Mouse (Mus musculus) layer of hippocampus, adult 11-12 months (tissue): ENCODE data around the gene Ankrd49.

ENCODE experiments used
- DNase-seq: peaks from one replicate; pipeline ENCODE4 v3.0.0; 2022; ENCODE audit warnings: low spot score

The Ankrd49 gene

GRCm38 (mm10) chr9:14784039-14785002, at the start of gene Ankrd49, which contains the start of gene Mre11a:
Gene Ankrd49 (minus strand): TSS chr9:14784856.
Gene Mre11a (plus strand): TSS chr9:14784654.
- peak; percentile 95 for DNase-seq

GRCm38 (mm10) chr9:14832046-14832445, 47.4 kb upstream of the Ankrd49 start:
- DNase-seq, result no peak

- no peak for DNase-seq
These were observed 43.2 kb upstream of the Ankrd49 start for GRCm38 (mm10) chr9:14827875-14828274.

GRCm38 (mm10) chr9:14824840-14825239, 40.2 kb upstream of the Ankrd49 start:
- no peak for DNase-seq

GRCm38 (mm10) chr9:14821396-14821795, 36.7 kb upstream of the Ankrd49 start:
- no peak for DNase-seq

GRCm38 (mm10) chr9:14810111-14810510, 25.5 kb upstream of the Ankrd49 start:
- DNase-seq, result peak; percentile 8

- no peak for DNase-seq
These were observed 22.1 kb upstream of the Ankrd49 start for GRCm38 (mm10) chr9:14806786-14807185.

- no peak for DNase-seq
These were observed 21.1 kb upstream of the Ankrd49 start for GRCm38 (mm10) chr9:14805714-14806113.

- no peak for DNase-seq
These were observed 2.7 kb upstream of the Ankrd49 start for GRCm38 (mm10) chr9:14787356-14787755.

- no peak for DNase-seq
These were observed 6.3 kb downstream of the Ankrd49 start for GRCm38 (mm10) chr9:14778341-14778740.

- DNase-seq, result no peak
These were observed 10.8 kb downstream of the Ankrd49 start for GRCm38 (mm10) chr9:14773813-14774212.

- DNase-seq, result no peak
These were observed 12.6 kb downstream of the Ankrd49 start for GRCm38 (mm10) chr9:14772074-14772473.

- DNase-seq, result no peak
These were observed 13.7 kb downstream of the Ankrd49 start, which contains the start of gene 1700012B09Rik for GRCm38 (mm10) chr9:14770803-14771471. Gene 1700012B09Rik (minus strand): TSS chr9:14771030.

GRCm38 (mm10) chr9:14769811-14770210, 14.8 kb downstream of the Ankrd49 start:
- no peak for DNase-seq

- DNase-seq, result peak; percentile 39
These were observed 19.9 kb downstream of the Ankrd49 start for GRCm38 (mm10) chr9:14764765-14765164.

GRCm38 (mm10) chr9:14759261-14759660, 25.4 kb downstream of the Ankrd49 start:
- DNase-seq, result no peak

- no peak for DNase-seq
These were observed 26.1 kb downstream of the Ankrd49 start for GRCm38 (mm10) chr9:14758590-14758989.

- DNase-seq, result no peak
These were observed 30.2 kb downstream of the Ankrd49 start for GRCm38 (mm10) chr9:14754469-14754868.

- DNase-seq, result no peak
These were observed 30.7 kb downstream of the Ankrd49 start for GRCm38 (mm10) chr9:14753947-14754346.

- DNase-seq, result no peak
These were observed 32.6 kb downstream of the Ankrd49 start, which contains the start of gene Fut4 for GRCm38 (mm10) chr9:14752001-14752522. Gene Fut4 (minus strand): TSS chr9:14752393.

GRCm38 (mm10) chr9:14751503-14752000, 33.1 kb downstream of the Ankrd49 start:
- DNase-seq, result no peak

- no peak for DNase-seq
These were observed 33.7 kb downstream of the Ankrd49 start for GRCm38 (mm10) chr9:14750901-14751502.
